ENCODE assay signal across 8 mouse cellular contexts in genomic region chr3:18989577-18990240, GRCm38 (mm10).
DNase-seq lines count a peak whose midpoint lies in the region; TF ChIP-seq lines count a peak whose summit lies in the region.
"Had no signal": no experiment of that assay in that cellular context is flagged by ENCODE, and none has a peak within 500 bp of the region (broad histone marks: within the 10 kb centered on the region; RNA-seq: fewer than 3 reads in every experiment).

No protein-coding gene starts in this region.

- H3K27ac ChIP-seq in left cerebral cortex, adult 2 months, result no peak overlapping the region
- H3K27ac ChIP-seq: limb, embryonic 13.5 days had no signal

- no peak for TF ChIP-seq CTCF in left cerebral cortex, adult 2 months (IDR thresholded peaks at IDR 0.05)

- H3K4me3 ChIP-seq in left cerebral cortex, adult 2 months, result no peak overlapping the region
- H3K4me3 ChIP-seq: limb, embryonic 13.5 days had no signal

- intact Hi-C loops in left cerebral cortex, postnatal 14 days (cut with DNase I), result no loop called here
- intact Hi-C loops in left cerebral cortex, adult 2 months (cut with DNase I), result no loop called here

- peak; percentile 14 to 18 for DNase-seq in left cerebral cortex, postnatal 14 days (ENCODE audit: low spot score in 2 of 2)
- no peak for DNase-seq in left cerebral cortex, adult 2 months (ENCODE audit: extremely low spot score in 1 of 2, low spot score in 2 of 2)
- DNase-seq in cerebellum, adult 9-11 months, result peak; percentile 81
- peak; percentile 9 for DNase-seq in gastrocnemius, postnatal 25 days
- DNase-seq in layer of hippocampus, postnatal 14 days (ENCODE audit: low spot score in 2 of 2), result peak; percentile 32 to 75
- no peak for DNase-seq in yolk sac, embryonic 10.5 days (ENCODE audit: low spot score)
- DNase-seq in spleen, postnatal 36 days (ENCODE audit: low spot score in 2 of 2), result no peak

Comparison
In these comparisons a context has a peak if more than half of its experiments do, and no peak if none do; other contexts are left out.
1. DNase-seq: peak in left cerebral cortex, postnatal 14 days (2 of 2), cerebellum, adult 9-11 months (single experiment), gastrocnemius, postnatal 25 days (single experiment) and layer of hippocampus, postnatal 14 days (2 of 2); none in left cerebral cortex, adult 2 months (0 of 2), yolk sac, embryonic 10.5 days (single experiment) and spleen, postnatal 36 days (0 of 2).